Mouse (Mus musculus) hindbrain, embryonic 14.5 days (tissue): Measurements from ENCODE around the gene Rrad. TPM values are rescaled to one million over a fixed set of nuclear protein-coding genes. Genes with fewer than 3 reads are reported as not detected.

Experiments
- ATAC-seq: fragments of 200-750 bp; cut with Nextera tagmentation; 2 replicates; pipeline ENCODE4 v1.8.0; 2017; ENCODE audit warnings: moderate number of reproducible peaks, mild to moderate bottlenecking, moderate TSS enrichment, moderate library complexity; ENCODE audit not compliant: low FRiP score
- DNase-seq: peaks from one replicate; pipeline ENCODE4 v3.0.0-alpha.2; 2015; ENCODE audit warnings: low spot score
- H3K27ac ChIP-seq: fragments of 300-500 bp; sonication (generic); 2 replicates; pipeline ENCODE4 v1.5.1; 2014; ENCODE audit warnings: mild to moderate bottlenecking, moderate library complexity
- H3K27me3 ChIP-seq: fragments of 300-500 bp; sonication (generic); 2 replicates; pipeline ENCODE4 v1.6.1; 2014; ENCODE audit warnings: mild to moderate bottlenecking, low read length, mixed read lengths; ENCODE audit not compliant: control insufficient read depth, insufficient read depth
- H3K36me3 ChIP-seq: fragments of 300-500 bp; sonication (generic); replicated peaks from 2 replicates; pipeline ENCODE4 v1.6.1; 2014; ENCODE audit not compliant: control insufficient read depth, insufficient read depth
- H3K4me1 ChIP-seq: fragments of 300-500 bp; sonication (generic); replicated peaks from 2 replicates; pipeline ENCODE4 v1.6.1; 2014; ENCODE audit warnings: antibody characterized with exemption, low read length, mixed read lengths; ENCODE audit not compliant: control insufficient read depth, insufficient read depth
- H3K4me2 ChIP-seq: fragments of 300-500 bp; sonication (generic); replicated peaks from 2 replicates; pipeline ENCODE4 v1.6.1; 2014; ENCODE audit warnings: mild to moderate bottlenecking, moderate library complexity
- H3K4me3 ChIP-seq: fragments of 300-500 bp; sonication (generic); replicated peaks from 2 replicates; pipeline ENCODE4 v1.5.1; 2014; ENCODE audit warnings: mild to moderate bottlenecking, low read length
- H3K9ac ChIP-seq: fragments of 300-500 bp; sonication (generic); 2 replicates; pipeline ENCODE4 v1.6.1; 2014
- H3K9me3 ChIP-seq: fragments of 300-500 bp; sonication (generic); 2 replicates; pipeline ENCODE4 v1.6.1; 2016; ENCODE audit warnings: low read length; ENCODE audit not compliant: control insufficient read depth
- WGBS: fragments of 180-500 bp; shearing (Covaris S2); extraction: QIAGEN DNeasy Blood & Tissue Kit; methylation state at CpG from one replicate; pipeline ENCODE4 v1.1.7; 2014; 5-methylcytosine and 5-hydroxymethylcytosine counted together
- polyA plus RNA-seq: library from polyadenylated mRNA; unstranded; fragments of >200 nt; fragmentation: Nextera tagmentation; extraction: Ambion mirVana; gene quantifications from 2 replicates; pipeline ENCODE4 v1.2.1, GENCODE M21; 2014

The Rrad gene
- polyA plus RNA-seq, 1 experiment from 2014 or later = 3.9 TPM

- no peak for ATAC-seq
- peaks cover 27% of the 10 kb centered on the region for H3K27me3 ChIP-seq
- no peak overlapping the region for H3K4me3 ChIP-seq
- H3K4me1 ChIP-seq = peaks cover 8% of the 10 kb centered on the region; the same call in 1 of the 2 replicates
- no peak for DNase-seq
- 79% methylated on average over 3 of the region's 4 CpGs for WGBS
- no peak overlapping the region for H3K4me2 ChIP-seq
- H3K9me3 ChIP-seq = no peaks in the 10 kb centered on the region
- H3K27ac ChIP-seq = no peak overlapping the region
- H3K9ac ChIP-seq = no peak overlapping the region
- H3K36me3 ChIP-seq = no peaks in the 10 kb centered on the region
These were observed 3.9 kb downstream of the Rrad start for GRCm38 (mm10) chr8:104627065-104627740.

- WGBS = 76% methylated on average over 6 of the region's 6 CpGs
These were observed 7.0 kb downstream of the Rrad start, which contains the start of gene Cdh16 for GRCm38 (mm10) chr8:104624161-104624560. Cdh16 (minus strand) TSS chr8:104624396.

DNA sequence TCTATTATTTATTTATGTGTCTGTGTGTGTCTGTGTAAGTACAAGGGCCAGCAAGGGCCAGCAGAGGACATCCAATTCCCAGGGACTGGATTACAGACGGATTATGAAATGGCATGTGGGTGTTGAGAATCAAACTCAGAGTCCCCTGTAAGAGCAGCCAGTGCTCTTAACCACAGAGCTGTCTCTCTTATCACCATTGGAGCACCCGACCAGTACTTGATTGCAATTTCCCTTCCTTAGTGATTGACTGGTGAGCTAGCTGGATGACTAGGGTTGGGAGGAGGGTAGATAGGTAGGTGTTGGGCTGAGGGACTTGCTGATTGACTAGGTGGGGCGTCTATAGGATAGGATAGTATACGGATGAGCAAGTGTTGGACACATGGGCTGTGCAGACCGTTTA lies 10.4 kb downstream of the Rrad start:
- Histone ChIP-seq H3K4me3 (no peak overlapping the region), H3K9ac (no peak overlapping the region), H3K36me3 (no peaks in the 10 kb centered on the region), H3K4me1 (no peaks in the 10 kb centered on the region), H3K9me3 (no peaks in the 10 kb centered on the region), H3K4me2 (no peak overlapping the region), H3K27ac (no peak overlapping the region), H3K27me3 (no peaks in the 10 kb centered on the region)
- WGBS = 87% methylated on average over 5 of the region's 5 CpGs
- ATAC-seq = no peak
- no peak for DNase-seq

More at GRCm38 (mm10) chr8:104624161-104624560, 7.0 kb downstream of the Rrad start, which contains the start of gene Cdh16:
- ATAC-seq (no peak), DNase-seq (no peak)
- Histone ChIP-seq H3K4me3 (no peak within 1 kb of the TSS), H3K4me2 (no peak within 1 kb of the TSS), H3K4me1 (no peaks in the 10 kb centered on the region), H3K9ac (no peak within 1 kb of the TSS), H3K27ac (no peak within 1 kb of the TSS), H3K36me3 (no peaks in the 10 kb centered on the region), H3K9me3 (no peaks in the 10 kb centered on the region), H3K27me3 (no peaks in the 10 kb centered on the region)

DNA sequence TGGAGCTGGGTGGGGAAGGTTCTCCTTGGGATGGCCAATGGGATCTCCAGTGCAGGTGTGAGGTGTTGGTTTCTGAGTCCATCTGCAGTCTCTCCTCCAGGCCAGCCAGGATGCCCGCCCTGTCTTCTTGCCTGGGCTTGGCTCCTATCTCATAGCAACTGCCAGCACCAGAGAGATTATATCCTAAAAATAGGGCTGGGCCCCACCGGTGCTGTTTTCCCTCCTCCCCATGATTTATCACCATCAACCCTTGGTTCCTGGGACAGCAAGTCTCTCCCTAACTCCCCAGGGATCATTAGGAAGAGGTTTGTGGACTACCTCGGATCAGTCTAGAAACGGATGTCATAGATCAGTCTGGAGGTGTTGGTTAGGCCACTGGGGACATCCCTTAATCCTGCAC lies 18.0 kb downstream of the Rrad start:
- WGBS = 81% methylated on average over 4 of the region's 4 CpGs
- Histone ChIP-seq H3K4me1 (no peaks in the 10 kb centered on the region), H3K27me3 (no peaks in the 10 kb centered on the region), H3K27ac (no peak overlapping the region), H3K4me3 (no peak overlapping the region), H3K9me3 (no peaks in the 10 kb centered on the region), H3K4me2 (no peak overlapping the region), H3K36me3 (no peaks in the 10 kb centered on the region), H3K9ac (no peak overlapping the region)
- no peak for ATAC-seq
- DNase-seq = no peak

GRCm38 (mm10) chr8:104611613-104612012 lies 19.5 kb downstream of the Rrad start:
- 83% methylated on average over 4 of the region's 4 CpGs for WGBS
- DNase-seq (no peak), ATAC-seq (no peak)
- H3K36me3 ChIP-seq = no peaks in the 10 kb centered on the region
- H3K4me3 ChIP-seq = no peak overlapping the region
- no peaks in the 10 kb centered on the region for H3K9me3 ChIP-seq
- H3K27me3 ChIP-seq = no peaks in the 10 kb centered on the region
- H3K9ac ChIP-seq = no peak overlapping the region
- H3K4me2 ChIP-seq = no peak overlapping the region
- no peaks in the 10 kb centered on the region for H3K4me1 ChIP-seq
- H3K27ac ChIP-seq = no peak overlapping the region

GRCm38 (mm10) chr8:104610185-104610766 lies 20.9 kb downstream of the Rrad start:
- Histone ChIP-seq H3K36me3 (no peaks in the 10 kb centered on the region), H3K27me3 (no peaks in the 10 kb centered on the region), H3K4me2 (no peak overlapping the region), H3K27ac (no peak overlapping the region), H3K4me1 (no peaks in the 10 kb centered on the region), H3K4me3 (no peak overlapping the region), H3K9me3 (no peaks in the 10 kb centered on the region), H3K9ac (no peak overlapping the region)
- ATAC-seq (no peak), DNase-seq (no peak)
- WGBS = 75% methylated on average over 12 of the region's 12 CpGs

- WGBS = 80% methylated on average over 8 of the region's 8 CpGs
- no peak for DNase-seq
These were observed 21.9 kb downstream of the Rrad start for GRCm38 (mm10) chr8:104609222-104609621.

DNA sequence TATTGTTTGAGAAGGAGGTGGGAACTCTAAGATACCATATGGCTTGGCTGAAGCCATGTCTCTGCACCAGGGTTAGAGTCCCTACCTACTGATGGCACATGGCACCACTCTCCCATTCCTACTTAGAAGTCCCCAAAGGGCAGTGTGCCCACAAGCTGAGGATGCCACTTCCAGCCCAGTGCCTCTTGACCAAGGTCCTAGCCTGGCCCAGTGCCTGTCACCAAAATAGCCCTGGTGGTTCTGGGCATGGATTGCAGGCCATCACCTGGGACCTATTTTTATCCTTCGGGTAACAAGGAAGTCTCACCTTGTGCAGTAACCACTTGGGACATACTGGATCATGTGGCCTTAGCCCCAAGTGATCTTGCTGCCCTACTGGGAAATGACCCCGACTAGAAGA lies 23.2 kb downstream of the Rrad start:
- no peak overlapping the region for H3K4me2 ChIP-seq
- H3K4me1 ChIP-seq = no peaks in the 10 kb centered on the region
- H3K9me3 ChIP-seq = no peaks in the 10 kb centered on the region
- ATAC-seq = no peak
- WGBS = 91% methylated on average over 2 of the region's 2 CpGs
- H3K27ac ChIP-seq = no peak overlapping the region
- no peak for DNase-seq
- H3K27me3 ChIP-seq = no peaks in the 10 kb centered on the region
- H3K4me3 ChIP-seq = no peak overlapping the region
- H3K36me3 ChIP-seq = no peaks in the 10 kb centered on the region
- H3K9ac ChIP-seq = no peak overlapping the region

More at GRCm38 (mm10) chr8:104609222-104609621, 21.9 kb downstream of the Rrad start:
- Histone ChIP-seq H3K27ac (no peak overlapping the region), H3K4me3 (no peak overlapping the region), H3K36me3 (no peaks in the 10 kb centered on the region), H3K4me1 (no peaks in the 10 kb centered on the region), H3K9ac (no peak overlapping the region), H3K27me3 (no peaks in the 10 kb centered on the region), H3K9me3 (no peaks in the 10 kb centered on the region), H3K4me2 (no peak overlapping the region)
- ATAC-seq = no peak

GRCm38 (mm10) chr8:104606329-104606728 lies 24.8 kb downstream of the Rrad start:
- no peak overlapping the region for H3K27ac ChIP-seq
- WGBS = 57% methylated on average over 6 of the region's 6 CpGs
- H3K4me1 ChIP-seq = 0 out of 2 replicates have a peak, but pooled peaks cover 5% of the 10 kb centered on the region
- no peak for DNase-seq
- no peaks in the 10 kb centered on the region for H3K27me3 ChIP-seq
- H3K36me3 ChIP-seq = no peaks in the 10 kb centered on the region
- H3K4me3 ChIP-seq = no peak overlapping the region
- H3K4me2 ChIP-seq = no peak overlapping the region
- H3K9me3 ChIP-seq = no peaks in the 10 kb centered on the region
- H3K9ac ChIP-seq = no peak overlapping the region
- ATAC-seq = no peak
